Comparison of ENCODE assay signal across 8 mouse cellular contexts in genomic region chr12:91588670-91589541, GRCm38 (mm10). TPM values are rescaled to one million over a fixed set of nuclear protein-coding genes. Genes with fewer than 3 reads are reported as not detected.
DNase-seq lines count a peak whose midpoint lies in the region; ATAC-seq lines count a peak whose summit lies in the region.

No protein-coding gene starts in this region.

- H3K4me2 ChIP-seq in stomach, embryonic 15.5 days, result peak overlapping the region; percentile 22; the same call in 1 of the 2 replicates

- no peaks in the 10 kb centered on the region for H3K9me3 ChIP-seq in stomach, embryonic 15.5 days

- peaks cover 11% of the 10 kb centered on the region; the same call in 1 of the 2 replicates for H3K4me1 ChIP-seq in stomach, embryonic 15.5 days

- WGBS in stomach, embryonic 15.5 days, result under 1% methylated on average over 61 of the region's 83 CpGs

- peak overlapping the region; percentile 83 for H3K4me3 ChIP-seq in stomach, embryonic 15.5 days (replicated peaks)

- peak overlapping the region; percentile 100 for H3K27ac ChIP-seq in stomach, embryonic 15.5 days

- no peaks in the 10 kb centered on the region for H3K27me3 ChIP-seq in stomach, embryonic 15.5 days (replicated peaks)

- ATAC-seq in stomach, embryonic 15.5 days (ENCODE audit: insufficient read depth, low FRiP score, low read depth), result no peak

- peak; percentile 37 for DNase-seq in right cerebral cortex, adult 18-20 months
- no peak for DNase-seq in right cerebral cortex, postnatal 36 days (ENCODE audit: low spot score in 2 of 2)
- peak; percentile 71 for DNase-seq in embryo, embryonic 10.5 days (ENCODE audit: low spot score)
- peak; percentile 96 for DNase-seq in heart, adult 11 months
- peak; percentile 41 for DNase-seq in kidney, adult 11 months
- peak; percentile 74 for DNase-seq in liver
- peak; percentile 45 to 62 for DNase-seq in natural killer cell, adult 2 months (ENCODE audit: low spot score in 2 of 2)

- H3K9ac ChIP-seq in stomach, embryonic 15.5 days, result peak overlapping the region; percentile 91

- 0 out of 2 replicates have a peak, but pooled peaks cover 8% of the 10 kb centered on the region for H3K36me3 ChIP-seq in stomach, embryonic 15.5 days

RNA-seq across cellular contexts. Expression of gene Gtf2a1, which starts 1.4 kb away (rescaled TPM):
- polyA plus RNA-seq in stomach, embryonic 15.5 days (2015; fragmentation: Nextera tagmentation; extraction: Ambion mirVana), result 36.7 and 39.2 TPM in 2 replicates

Comparison
In these comparisons a context has a peak if more than half of its experiments do, and no peak if none do; other contexts are left out.
1. DNase-seq: peak in right cerebral cortex, adult 18-20 months (single experiment), embryo, embryonic 10.5 days (single experiment), heart, adult 11 months (single experiment), kidney, adult 11 months (single experiment), liver (single experiment) and natural killer cell, adult 2 months (2 of 2); none in right cerebral cortex, postnatal 36 days (0 of 2).